Mouse (Mus musculus): Measurements from ENCODE around the gene Qk.
A peak's percentile ranks its signal among the peaks of the same experiment; 100 is the strongest.

Qk gene

GRCm38 (mm10) chr17:10319685-10320455 lies at the start of gene Qk:
Gene Qk (minus strand): TSS chr17:10319854.
- peak; percentile 95 for DNase-seq (ENCODE audit: low spot score)

DNA sequence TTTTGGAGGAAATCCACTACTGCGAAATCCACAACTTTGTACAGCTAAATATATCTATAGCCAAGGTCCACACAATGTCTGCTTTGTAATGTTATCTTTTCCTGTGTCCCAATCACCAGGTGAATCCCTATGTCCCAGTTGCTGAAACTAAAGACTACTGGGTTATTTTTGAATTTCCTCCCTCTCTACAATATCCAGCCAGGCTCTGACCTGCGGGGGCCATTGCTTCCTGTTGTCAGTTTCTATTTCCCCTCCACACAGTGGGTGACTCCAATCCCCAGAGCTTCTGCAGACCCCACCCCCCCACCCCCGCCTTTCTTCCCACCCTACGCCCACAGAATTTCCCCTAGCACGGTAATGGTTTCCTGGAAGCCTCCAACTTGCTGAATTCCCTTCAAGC lies 47.4 kb upstream of the Qk start:
- no peak for DNase-seq (ENCODE audit: low spot score)

- DNase-seq (ENCODE audit: low spot score) = no peak
These were observed 46.9 kb upstream of the Qk start for GRCm38 (mm10) chr17:10366577-10366976.

- DNase-seq (ENCODE audit: low spot score) = no peak
These were observed 46.1 kb upstream of the Qk start for GRCm38 (mm10) chr17:10365501-10366482.

DNA sequence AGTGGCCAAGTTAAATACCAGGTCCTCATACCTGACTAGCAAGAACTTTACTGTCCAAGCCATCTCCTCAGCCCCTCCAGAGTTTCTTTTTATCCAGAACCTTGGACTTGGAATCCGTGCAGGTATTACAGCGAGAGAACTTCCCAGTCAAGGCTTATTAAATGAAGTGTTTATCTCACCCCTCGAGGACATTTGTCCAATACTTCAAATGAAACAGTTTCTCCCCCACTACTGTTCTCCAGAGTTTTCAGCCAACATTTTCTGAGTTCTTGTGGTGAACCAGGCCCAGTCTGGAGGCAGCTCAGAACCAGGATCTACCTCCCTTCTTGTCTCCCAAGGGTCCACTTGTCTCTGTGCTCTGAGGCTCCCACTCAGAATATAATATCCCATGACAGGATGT lies 43.5 kb upstream of the Qk start:
- no peak for DNase-seq (ENCODE audit: low spot score)

- DNase-seq (ENCODE audit: low spot score) = no peak
These were observed 42.2 kb upstream of the Qk start for GRCm38 (mm10) chr17:10361882-10362291.

- no peak for DNase-seq (ENCODE audit: low spot score)
These were observed 41.1 kb upstream of the Qk start for GRCm38 (mm10) chr17:10360738-10361137.

DNA sequence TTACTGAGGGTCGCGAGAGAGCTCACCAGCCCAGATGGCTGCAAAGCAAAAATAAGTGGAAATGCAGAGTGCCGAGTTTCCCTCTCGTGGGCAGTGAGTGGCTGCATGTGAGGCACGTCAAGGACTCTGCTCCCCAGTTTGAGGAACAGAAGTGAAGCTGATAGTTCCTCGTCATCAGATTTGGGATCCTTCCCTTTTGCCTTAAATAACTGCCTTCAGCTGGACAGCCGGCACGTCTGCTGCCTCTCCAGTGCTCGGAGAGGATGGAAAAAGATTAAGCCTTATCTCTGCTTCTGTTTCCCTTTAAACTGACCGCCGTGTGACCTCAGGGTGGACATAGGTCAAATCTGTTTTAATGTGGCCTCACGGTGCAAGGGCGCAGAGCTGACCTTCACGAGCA lies 39.8 kb upstream of the Qk start:
- DNase-seq (ENCODE audit: low spot score) = no peak

DNA sequence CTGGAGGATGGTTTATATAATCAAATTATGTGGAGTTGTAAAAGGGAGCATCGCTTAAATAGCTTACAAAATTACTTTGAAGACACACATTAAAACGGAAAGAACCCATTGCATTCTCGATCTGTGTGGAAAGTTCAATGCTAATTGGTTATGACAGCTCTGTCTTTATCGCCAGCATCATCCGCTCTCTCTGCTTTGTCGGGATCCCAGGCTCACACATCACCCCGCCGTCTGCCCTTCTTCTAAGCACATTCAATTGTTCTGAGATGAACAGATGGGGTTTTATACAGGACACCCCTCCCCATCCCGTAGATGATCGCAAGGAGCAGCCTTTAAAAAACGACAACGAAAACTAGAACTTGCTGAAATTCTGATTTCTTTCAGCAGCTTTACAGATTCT lies 37.7 kb upstream of the Qk start:
- DNase-seq (ENCODE audit: low spot score) = no peak

DNA sequence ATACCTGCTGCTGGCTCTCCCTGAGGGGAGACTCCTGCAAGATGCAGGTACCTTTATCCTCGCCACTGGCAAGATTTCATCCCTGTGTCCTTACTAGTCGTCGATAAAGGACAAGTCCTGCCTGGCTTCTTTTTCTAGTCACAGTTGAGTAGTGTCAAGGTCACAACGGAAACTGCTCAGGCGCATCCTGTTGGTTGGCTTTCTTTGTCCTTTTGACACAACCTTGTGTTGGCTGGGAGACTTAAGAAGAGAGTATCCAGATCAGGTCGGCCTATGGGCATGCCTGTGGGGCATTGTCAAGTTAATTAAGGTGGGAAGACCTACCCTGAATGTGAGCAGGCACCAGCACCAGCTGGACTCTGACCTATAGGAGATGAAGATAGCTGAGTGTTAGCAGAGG lies 36.6 kb upstream of the Qk start:
- no peak for DNase-seq (ENCODE audit: low spot score)

GRCm38 (mm10) chr17:10355746-10356145 lies 36.1 kb upstream of the Qk start:
- no peak for DNase-seq (ENCODE audit: low spot score)

DNA sequence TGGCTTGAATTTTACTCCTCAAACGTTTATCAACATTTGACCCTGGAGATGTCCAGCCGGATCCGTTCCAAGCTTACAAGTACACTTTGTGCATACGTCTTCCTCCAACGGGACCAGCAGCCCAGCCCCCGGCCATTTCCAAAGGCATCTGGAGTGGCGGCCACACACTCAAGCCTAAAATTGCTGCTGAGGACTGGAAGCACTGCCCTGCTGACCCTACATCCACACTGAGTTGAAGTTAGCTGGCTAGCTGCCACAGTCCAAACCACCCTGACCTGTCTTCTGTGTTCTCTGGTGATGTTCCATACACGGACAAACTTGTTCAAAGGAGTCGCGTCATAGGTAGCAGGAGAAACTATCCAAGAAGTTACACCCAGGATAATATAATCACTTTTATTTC lies 18.6 kb upstream of the Qk start:
- peak; percentile 50 for DNase-seq (ENCODE audit: low spot score)

GRCm38 (mm10) chr17:10336558-10336957 lies 16.9 kb upstream of the Qk start:
- no peak for DNase-seq (ENCODE audit: low spot score)

DNA sequence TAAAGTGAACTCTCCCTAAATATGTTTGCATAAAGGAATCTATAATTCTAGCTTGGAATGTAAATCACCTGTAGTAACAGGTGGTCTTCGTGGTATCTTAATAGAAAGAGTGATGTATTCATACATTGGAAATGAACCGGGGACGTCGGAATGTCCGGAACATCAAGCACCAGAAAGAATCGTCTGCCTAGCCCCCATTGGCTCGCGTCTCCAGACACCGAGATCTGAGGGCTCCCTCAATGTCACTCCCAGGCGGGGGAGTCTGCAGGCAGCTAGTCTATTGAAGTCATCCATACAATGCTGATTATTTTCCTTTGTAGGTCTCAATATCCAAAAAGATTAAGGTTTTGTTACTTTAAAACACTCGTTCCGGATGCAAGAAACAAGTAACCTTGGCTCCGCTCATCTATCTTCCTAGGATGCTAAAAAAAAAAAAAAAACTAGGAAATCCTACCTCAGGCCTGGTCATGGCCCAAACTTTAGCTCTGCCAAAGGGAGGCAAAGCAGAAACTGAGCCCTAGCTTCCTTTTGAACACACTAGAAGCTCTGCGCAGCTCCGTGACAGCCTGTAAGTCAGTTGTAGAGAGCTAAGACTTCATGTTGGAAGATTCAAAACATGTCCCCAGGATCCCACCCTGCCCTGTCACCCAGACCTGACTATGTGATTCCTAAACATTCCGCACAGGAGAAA lies 16.3 kb upstream of the Qk start:
- peak; percentile 84 for DNase-seq (ENCODE audit: low spot score)

DNA sequence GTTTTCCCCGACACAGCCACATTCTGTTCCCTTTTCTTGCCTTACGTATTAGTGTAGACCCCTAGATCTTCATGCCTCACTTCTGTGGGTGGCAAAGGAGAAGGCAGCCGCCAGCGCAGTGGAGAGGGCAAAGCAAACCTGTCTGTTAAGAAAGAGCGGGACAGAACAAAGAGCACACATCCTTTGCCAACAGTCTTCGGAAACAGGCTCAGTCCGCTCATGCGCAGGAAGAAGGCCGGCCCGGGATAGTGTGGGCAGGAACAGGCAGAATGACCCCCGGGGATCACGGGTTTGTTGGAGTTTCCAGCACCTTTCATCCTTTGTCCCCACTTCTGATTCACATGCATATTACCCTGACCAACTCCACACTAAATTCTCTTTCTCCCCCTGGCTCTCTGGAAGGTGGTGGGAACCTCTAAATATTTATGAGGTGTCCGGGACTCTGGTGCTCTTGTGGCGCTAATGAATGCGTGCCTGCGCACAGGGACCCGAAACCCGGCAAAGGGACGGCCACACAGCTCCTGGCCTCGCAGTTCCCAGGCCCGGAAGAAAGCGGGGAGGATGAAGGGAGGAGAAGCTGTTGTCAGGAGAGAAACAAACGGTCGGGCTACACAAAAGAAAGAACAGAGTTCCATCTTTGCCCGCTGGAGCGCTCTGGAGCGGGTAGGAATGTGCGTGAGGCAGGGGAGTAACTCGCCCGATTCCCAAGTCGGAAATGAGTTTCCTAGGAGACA lies 15.5 kb upstream of the Qk start:
- DNase-seq (ENCODE audit: low spot score) = peak; percentile 51

DNA sequence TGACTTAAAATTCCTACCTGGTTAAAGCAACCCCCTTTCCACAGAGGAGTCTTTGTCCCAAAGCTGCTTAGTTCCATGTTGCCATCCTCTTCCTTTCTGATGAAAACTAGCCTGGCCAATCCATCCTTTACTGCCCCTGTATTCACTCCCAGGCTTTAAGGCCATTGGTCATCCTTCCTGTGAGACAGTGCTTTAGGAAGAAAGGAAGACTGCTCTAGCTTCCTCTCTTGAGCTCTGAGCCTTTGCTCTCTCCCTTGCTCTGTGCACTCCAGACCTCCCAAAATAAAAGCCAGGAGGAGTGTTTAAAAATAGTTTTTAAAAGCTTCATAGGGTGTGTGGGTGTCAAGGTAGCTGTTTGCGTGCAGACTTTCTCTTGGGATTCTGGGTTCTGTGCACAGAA lies 14.8 kb upstream of the Qk start:
- DNase-seq (ENCODE audit: low spot score) = no peak

GRCm38 (mm10) chr17:10333321-10333720 lies 13.7 kb upstream of the Qk start:
- no peak for DNase-seq (ENCODE audit: low spot score)

DNA sequence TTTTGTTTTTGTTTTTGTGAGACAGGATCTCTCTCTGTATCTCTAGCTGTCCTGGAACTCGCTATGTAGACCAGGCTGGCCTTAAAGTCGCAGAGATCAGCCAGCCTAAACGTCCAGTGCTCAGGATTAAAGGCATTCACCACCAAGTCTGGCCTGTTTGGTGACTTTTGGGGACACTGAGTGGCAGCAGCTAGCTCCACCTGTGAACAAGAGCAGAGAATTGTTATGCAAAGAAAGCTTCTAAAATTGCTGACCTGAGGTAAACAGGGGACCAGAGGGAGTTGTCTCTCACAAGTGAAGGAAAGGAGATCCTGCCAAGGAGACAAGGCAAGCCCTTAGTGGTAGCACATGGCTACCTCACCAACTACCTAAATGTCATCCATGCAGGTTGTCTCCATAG lies 12.5 kb upstream of the Qk start:
- no peak for DNase-seq (ENCODE audit: low spot score)

- DNase-seq (ENCODE audit: low spot score) = no peak
These were observed 9.8 kb upstream of the Qk start for GRCm38 (mm10) chr17:10329461-10329860.

DNA sequence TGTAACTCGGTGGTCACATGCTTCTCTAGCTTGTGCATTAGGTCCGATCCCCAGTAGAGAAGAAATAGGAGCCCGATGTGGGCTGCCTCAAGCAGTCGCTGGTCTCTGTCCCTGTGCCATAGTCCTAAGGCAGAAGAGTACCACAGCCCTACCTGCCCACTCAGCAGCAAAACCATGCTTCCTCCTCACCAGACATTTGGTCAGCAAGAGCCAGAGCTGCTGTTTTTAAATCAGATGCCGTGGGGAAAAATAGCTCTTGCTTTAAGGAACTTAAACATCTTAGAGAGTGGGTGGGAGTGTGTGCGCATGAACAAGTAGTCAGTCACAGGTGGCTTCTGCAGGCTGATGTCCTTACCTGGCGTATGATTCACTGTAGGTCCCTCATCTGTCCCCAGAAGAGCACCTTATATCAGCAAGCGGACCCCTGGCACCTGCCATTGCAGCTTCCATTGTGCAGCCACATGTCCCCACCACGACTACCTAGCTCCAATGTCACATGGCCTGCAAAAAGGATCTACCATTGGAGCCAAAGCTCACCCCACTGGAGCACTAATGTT lies 9.0 kb upstream of the Qk start:
- DNase-seq (ENCODE audit: low spot score) = no peak

DNA sequence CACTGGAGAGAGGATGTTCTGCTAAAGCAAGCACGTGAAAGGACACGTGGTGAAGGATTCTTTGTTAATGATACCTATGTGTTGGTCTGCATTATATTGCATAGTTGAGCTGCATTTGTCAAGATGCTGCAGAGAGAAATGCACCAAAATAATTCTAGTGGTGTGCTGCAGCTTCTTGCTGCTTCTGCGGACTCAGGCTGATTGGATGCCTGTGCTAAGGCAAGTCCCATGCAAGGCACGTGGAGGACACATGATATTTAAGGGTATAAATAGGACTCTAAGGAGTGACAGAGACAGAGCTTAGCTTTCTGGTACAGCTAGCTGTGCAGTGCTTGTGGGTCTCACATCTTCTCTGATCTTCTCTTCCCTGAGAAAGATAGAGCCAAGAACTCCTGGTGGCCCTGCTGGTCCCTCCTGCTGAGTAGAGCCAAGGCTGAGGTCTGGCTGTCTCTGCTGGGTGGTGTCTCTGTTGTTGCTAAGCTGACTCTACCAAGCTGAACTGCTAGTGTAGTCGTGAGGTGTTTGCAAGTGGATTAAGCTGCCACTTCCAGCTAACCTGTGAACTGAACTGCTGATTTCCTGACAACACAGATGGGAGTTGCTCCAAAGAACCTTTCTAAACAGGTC lies 8.0 kb upstream of the Qk start:
- no peak for DNase-seq (ENCODE audit: low spot score)

Data from testis, postnatal 14 days (tissue).